Mouse (Mus musculus) neural tube, embryonic 12.5 days (tissue): ENCODE data around the gene Igdcc3. TPM values are rescaled to one million over a fixed set of nuclear protein-coding genes. Genes with fewer than 3 reads are reported as not detected.
"Not testable (repeated sequence)": the region's sequence is repeated elsewhere in the genome, so short reads cannot be mapped to it uniquely, and the experiment has no call there.

Experiments
- ATAC-seq: fragments of 200-750 bp; cut with Nextera tagmentation; 2 replicates; pipeline ENCODE4 v1.8.0; 2017; ENCODE audit warnings: low read depth, mild to moderate bottlenecking, moderate TSS enrichment, moderate library complexity; ENCODE audit not compliant: low FRiP score
- H3K27ac ChIP-seq: fragments of 300-500 bp; sonication (generic); 2 replicates; pipeline ENCODE4 v1.5.1; 2016
- H3K27me3 ChIP-seq: fragments of 300-500 bp; sonication (generic); replicated peaks from 2 replicates; pipeline ENCODE4 v1.6.1; 2016; ENCODE audit warnings: mild to moderate bottlenecking
- H3K36me3 ChIP-seq: fragments of 300-500 bp; sonication (generic); 2 replicates; pipeline ENCODE4 v1.6.1; 2016; ENCODE audit warnings: mild to moderate bottlenecking
- H3K4me1 ChIP-seq: fragments of 300-500 bp; sonication (generic); 2 replicates; pipeline ENCODE4 v1.6.1; 2016
- H3K4me2 ChIP-seq: fragments of 300-500 bp; sonication (generic); replicated peaks from 2 replicates; pipeline ENCODE4 v1.6.1; 2016; ENCODE audit warnings: mild to moderate bottlenecking
- H3K4me3 ChIP-seq: fragments of 300-500 bp; sonication (generic); 2 replicates; pipeline ENCODE4 v1.5.1; 2016
- H3K9ac ChIP-seq: fragments of 300-500 bp; sonication (generic); 2 replicates; pipeline ENCODE4 v1.6.1; 2016; ENCODE audit warnings: mild to moderate bottlenecking
- H3K9me3 ChIP-seq: fragments of 300-500 bp; sonication (generic); 2 replicates; pipeline ENCODE4 v1.6.1; 2016; ENCODE audit warnings: mild to moderate bottlenecking
- WGBS: fragments of 180-500 bp; shearing (Covaris S2); methylation state at CpG from one replicate; pipeline ENCODE4 v1.1.7; 2016; 5-methylcytosine and 5-hydroxymethylcytosine counted together
- polyA plus RNA-seq: library from polyadenylated mRNA; unstranded; fragments of >200 nt; fragmentation: Nextera tagmentation; extraction: Ambion mirVana; gene quantifications from 2 replicates; pipeline ENCODE4 v1.2.1, GENCODE M21; 2016

The Igdcc3 gene
- polyA plus RNA-seq, 1 experiment from 2014 or later, result 32.6 TPM

DNA sequence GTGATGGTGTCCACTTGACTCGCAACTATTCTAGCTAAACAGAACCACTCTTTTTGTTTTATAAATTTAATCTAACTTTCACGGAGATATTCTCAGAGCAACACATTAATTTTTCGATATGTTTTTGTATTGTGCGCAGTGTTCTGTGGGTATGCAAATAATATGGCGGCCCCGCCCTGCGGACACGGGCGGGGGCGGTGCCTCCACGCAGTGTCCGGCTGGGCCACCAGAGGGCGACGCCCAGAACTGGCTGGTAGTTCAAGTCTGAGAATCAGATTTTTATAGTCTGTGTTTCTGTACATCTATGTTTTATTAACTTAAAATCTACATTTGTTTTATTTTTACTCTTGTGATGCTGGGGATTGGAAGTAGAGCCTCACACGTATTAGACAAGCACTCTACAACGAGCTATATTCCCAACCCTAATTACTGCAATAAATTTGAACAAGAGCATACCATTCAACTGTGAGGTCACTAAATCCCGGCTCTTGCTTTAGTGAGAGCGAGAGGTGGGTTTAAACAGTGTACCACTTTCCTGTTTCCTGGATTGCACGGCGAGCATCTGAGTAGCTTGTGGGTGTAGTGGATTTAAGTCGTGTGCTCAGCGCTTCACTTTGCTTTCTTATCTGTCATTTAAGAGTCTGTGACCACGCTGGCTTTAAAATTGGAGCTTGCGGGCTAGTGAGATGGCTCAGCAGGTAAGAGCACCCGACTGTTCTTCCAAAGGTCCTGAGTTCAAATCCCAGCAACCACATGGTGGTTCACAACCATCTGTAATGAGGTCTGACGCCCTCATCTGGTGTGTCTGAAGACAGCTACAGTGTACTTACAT is 56.0 kb downstream of the Igdcc3 start:
- 18% methylated on average over 26 of the region's 26 CpGs for WGBS
- Histone ChIP-seq H3K27me3 (no peaks in the 10 kb centered on the region), H3K4me1 (peaks cover 11% of the 10 kb centered on the region), H3K9ac (no peak overlapping the region), H3K36me3 (no peaks in the 10 kb centered on the region), H3K27ac (no peak overlapping the region), H3K9me3 (no peaks in the 10 kb centered on the region), H3K4me3 (no peak overlapping the region), H3K4me2 (peak overlapping the region; percentile 31)
- ATAC-seq, result peak; percentile 63; the same call in 1 of the 2 replicates

DNA sequence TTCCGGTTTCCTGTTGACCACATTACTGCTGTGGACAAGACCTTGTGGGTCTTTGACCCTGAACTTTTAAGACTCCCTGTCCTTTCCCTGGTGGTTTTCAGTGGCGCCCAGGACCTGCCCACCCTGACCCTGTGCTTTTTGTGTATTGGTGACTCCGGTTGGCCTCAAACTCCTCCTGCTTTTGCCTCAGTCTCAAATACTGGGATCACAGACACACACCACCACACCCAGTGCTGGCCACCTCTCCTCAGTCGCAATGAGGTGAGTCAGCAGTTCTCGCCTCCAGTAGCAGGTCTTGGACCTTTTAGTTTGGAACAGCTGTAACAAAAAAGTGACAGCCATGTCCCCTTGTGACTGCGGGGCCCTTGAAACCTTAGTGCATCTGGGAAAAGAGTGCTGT is 56.8 kb downstream of the Igdcc3 start:
- 89% methylated on average over 6 of the region's 6 CpGs for WGBS
- Histone ChIP-seq H3K9me3 (no peaks in the 10 kb centered on the region), H3K4me2 (no peak overlapping the region), H3K9ac (no peak overlapping the region), H3K27me3 (no peaks in the 10 kb centered on the region), H3K36me3 (no peaks in the 10 kb centered on the region), H3K4me3 (no peak overlapping the region), H3K4me1 (peaks cover 5% of the 10 kb centered on the region; the same call in 1 of the 2 replicates), H3K27ac (no peak overlapping the region)
- ATAC-seq, result no peak

GRCm38 (mm10) chr9:65199723-65200122 is 58.7 kb downstream of the Igdcc3 start:
- Histone ChIP-seq H3K4me2 (no peak overlapping the region), H3K36me3 (no peaks in the 10 kb centered on the region), H3K4me3 (no peak overlapping the region), H3K9me3 (no peaks in the 10 kb centered on the region), H3K4me1 (peaks cover 5% of the 10 kb centered on the region; the same call in 1 of the 2 replicates), H3K27ac (no peak overlapping the region), H3K27me3 (no peaks in the 10 kb centered on the region), H3K9ac (no peak overlapping the region)
- no peak for ATAC-seq
- 57% methylated on average over 7 of the region's 7 CpGs for WGBS

DNA sequence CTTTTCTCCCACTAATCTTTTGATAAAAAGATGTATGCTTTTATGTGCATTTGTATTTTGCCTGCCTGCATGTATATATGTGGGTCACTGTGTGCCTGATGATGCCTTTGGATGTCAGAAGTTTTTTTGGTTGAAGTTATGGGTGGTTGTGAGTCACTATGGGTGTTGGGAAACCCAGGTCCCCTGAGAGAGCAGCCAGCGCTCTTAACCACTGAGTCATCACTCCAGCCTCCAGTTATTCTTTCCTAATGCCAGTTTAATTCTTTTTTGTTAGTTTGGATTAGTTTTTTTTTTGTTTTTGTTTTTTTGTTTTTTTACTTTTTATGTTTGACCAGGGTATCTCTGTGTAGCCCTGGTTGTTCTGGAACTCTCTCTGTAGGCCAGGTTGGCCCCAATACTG is 59.6 kb downstream of the Igdcc3 start:
- WGBS, result 90% methylated on average over 1 of the region's 1 CpGs
- H3K4me3 ChIP-seq, result no peak overlapping the region
- no peaks in the 10 kb centered on the region for H3K36me3 ChIP-seq
- no peak for ATAC-seq
- no peaks in the 10 kb centered on the region for H3K27me3 ChIP-seq
- no peak overlapping the region for H3K27ac ChIP-seq
- no peak overlapping the region for H3K4me2 ChIP-seq
- peaks cover 5% of the 10 kb centered on the region; the same call in 1 of the 2 replicates for H3K4me1 ChIP-seq
- H3K9ac ChIP-seq, result no peak overlapping the region
- no peaks in the 10 kb centered on the region for H3K9me3 ChIP-seq

DNA sequence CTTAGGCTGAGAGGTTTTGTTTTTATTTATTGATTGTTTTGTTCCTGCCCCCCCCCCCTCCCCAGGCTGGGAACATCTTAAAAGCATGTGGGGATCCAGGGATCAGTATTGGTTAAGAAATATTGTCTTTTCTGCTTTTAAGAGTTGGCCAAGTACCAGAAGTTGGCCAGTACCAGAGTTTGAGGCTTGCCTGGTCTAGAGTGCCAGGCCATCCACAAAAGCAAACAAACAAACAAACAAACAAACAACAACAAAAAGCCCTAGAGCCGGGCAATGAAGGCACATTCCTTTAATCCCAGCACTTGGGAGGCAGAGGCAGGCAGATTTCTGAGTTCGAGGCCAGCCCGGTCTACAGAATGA is 60.0 kb downstream of the Igdcc3 start:
- Histone ChIP-seq H3K36me3 (no peaks in the 10 kb centered on the region), H3K4me2 (no peak overlapping the region), H3K9me3 (no peaks in the 10 kb centered on the region), H3K27ac (no peak overlapping the region), H3K4me3 (no peak overlapping the region), H3K4me1 (0 out of 2 replicates have a peak, but pooled peaks cover 5% of the 10 kb centered on the region), H3K9ac (no peak overlapping the region), H3K27me3 (no peaks in the 10 kb centered on the region)
- 60% methylated on average over 3 of the region's 3 CpGs for WGBS
- ATAC-seq, result no peak

- Histone ChIP-seq H3K4me1 (0 out of 2 replicates have a peak, but pooled peaks cover 5% of the 10 kb centered on the region), H3K4me3 (peak overlapping the region; percentile 28), H3K9ac (peak overlapping the region; percentile 56), H3K27me3 (no peaks in the 10 kb centered on the region), H3K36me3 (no peaks in the 10 kb centered on the region), H3K9me3 (no peaks in the 10 kb centered on the region), H3K4me2 (peak overlapping the region; percentile 57), H3K27ac (no peak overlapping the region)
- WGBS, result 1% methylated on average over 18 of the region's 18 CpGs
- peak; percentile 91 for ATAC-seq
These were observed 60.6 kb downstream of the Igdcc3 start for GRCm38 (mm10) chr9:65201381-65202164.

- WGBS, result 31% methylated on average over 11 of the region's 11 CpGs
These were observed 61.3 kb downstream of the Igdcc3 start for GRCm38 (mm10) chr9:65202165-65202754.

DNA sequence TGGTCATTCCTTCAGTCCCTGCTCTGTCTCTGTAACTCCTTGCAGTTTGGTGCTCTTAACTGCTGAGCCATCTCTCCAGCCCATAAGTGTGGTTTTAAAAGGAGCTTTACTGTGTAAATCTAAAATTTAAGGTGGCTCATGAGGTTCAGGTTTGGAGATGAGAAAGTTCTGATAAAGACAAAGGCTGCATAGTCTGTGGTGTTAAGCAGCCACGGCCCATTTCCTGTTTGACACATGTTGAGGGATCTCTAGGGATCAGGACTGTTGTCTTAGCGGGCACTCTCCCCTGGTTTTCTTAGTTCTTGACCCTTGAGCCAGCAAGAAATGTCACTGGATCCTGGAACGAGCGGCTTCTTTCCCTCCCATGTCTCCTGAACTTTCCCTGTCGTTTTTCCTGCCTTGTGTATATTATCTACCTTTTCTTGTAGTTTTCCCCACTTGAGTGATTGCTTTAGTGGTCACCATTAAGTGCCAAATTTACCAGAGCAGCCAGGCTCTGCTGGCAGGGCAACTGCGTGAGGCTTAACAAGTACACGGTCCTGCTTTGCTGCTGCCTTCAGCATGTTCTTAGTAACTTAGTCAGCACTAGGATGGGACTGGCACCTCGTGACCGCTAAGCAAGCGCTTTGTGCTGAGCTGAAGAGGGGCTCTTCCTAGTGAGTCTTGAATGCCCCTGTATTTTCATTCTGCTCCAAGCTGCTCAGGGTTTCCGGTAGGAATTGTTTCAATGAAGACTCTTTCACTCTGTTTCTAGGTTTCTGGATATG is 64.2 kb downstream of the Igdcc3 start:
- 73% methylated on average over 11 of the region's 11 CpGs for WGBS
- Histone ChIP-seq H3K4me3 (no peak overlapping the region), H3K36me3 (no peaks in the 10 kb centered on the region), H3K27ac (no peak overlapping the region), H3K4me2 (no peak overlapping the region), H3K27me3 (no peaks in the 10 kb centered on the region), H3K9me3 (0 out of 2 replicates have a peak, but pooled peaks cover 4% of the 10 kb centered on the region), H3K4me1 (0 out of 2 replicates have a peak, but pooled peaks cover 1% of the 10 kb centered on the region), H3K9ac (no peak overlapping the region)
- no peak for ATAC-seq

More at GRCm38 (mm10) chr9:65202165-65202754, 61.3 kb downstream of the Igdcc3 start:
- no peak overlapping the region for H3K27ac ChIP-seq
- peak; percentile 3; the same call in 1 of the 2 replicates for ATAC-seq
- peak overlapping the region; percentile 56 for H3K9ac ChIP-seq
- H3K4me1 ChIP-seq, result 0 out of 2 replicates have a peak, but pooled peaks cover 5% of the 10 kb centered on the region
- no peaks in the 10 kb centered on the region for H3K27me3 ChIP-seq
- peak overlapping the region; percentile 28 for H3K4me3 ChIP-seq
- 0 out of 2 replicates have a peak, but pooled peaks cover 4% of the 10 kb centered on the region for H3K9me3 ChIP-seq
- H3K36me3 ChIP-seq, result no peaks in the 10 kb centered on the region
- H3K4me2 ChIP-seq, result peak overlapping the region; percentile 57

DNA sequence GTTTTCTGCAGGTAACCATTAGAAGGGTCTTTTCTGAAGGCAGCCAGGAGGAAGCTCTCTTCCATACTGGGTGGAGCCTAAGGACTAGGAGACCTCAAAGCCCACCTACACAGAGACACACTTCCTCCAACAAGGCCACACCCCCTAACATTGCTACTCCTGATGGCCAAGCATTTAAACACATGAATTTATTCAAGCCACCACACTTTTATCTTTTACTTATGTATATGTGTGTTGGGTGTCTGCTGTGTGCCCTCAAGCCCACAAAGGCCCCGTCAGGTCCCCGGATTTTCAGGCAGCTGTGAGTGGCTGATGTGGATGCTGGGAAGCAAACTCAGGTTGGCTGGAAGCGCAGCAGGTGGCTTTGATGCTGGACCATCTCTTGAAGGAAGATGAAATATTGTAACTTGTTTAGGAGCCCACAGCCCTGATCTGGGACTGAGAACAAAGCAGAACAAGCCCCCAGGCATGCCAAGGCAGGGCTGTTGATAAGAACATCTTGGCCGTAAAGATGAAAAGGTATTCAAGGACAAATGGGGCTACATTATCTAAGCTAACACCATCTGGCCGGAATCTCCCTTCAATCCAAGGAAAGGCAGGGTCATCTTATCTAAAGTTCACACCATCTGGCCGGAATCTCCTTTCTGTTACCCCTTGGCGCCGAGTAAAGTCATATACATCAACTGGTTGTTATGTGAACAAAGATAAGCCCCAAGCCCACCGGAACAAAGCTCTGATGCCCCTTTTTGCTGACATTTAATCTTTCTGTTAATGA is 66.2 kb downstream of the Igdcc3 start:
- not testable (repeated sequence) for H3K27me3 ChIP-seq, ATAC-seq, H3K4me2 ChIP-seq, H3K9ac ChIP-seq, H3K27ac ChIP-seq, H3K4me1 ChIP-seq, H3K36me3 ChIP-seq, H3K4me3 ChIP-seq, H3K9me3 ChIP-seq
- 91% methylated on average over 9 of the region's 9 CpGs for WGBS

DNA sequence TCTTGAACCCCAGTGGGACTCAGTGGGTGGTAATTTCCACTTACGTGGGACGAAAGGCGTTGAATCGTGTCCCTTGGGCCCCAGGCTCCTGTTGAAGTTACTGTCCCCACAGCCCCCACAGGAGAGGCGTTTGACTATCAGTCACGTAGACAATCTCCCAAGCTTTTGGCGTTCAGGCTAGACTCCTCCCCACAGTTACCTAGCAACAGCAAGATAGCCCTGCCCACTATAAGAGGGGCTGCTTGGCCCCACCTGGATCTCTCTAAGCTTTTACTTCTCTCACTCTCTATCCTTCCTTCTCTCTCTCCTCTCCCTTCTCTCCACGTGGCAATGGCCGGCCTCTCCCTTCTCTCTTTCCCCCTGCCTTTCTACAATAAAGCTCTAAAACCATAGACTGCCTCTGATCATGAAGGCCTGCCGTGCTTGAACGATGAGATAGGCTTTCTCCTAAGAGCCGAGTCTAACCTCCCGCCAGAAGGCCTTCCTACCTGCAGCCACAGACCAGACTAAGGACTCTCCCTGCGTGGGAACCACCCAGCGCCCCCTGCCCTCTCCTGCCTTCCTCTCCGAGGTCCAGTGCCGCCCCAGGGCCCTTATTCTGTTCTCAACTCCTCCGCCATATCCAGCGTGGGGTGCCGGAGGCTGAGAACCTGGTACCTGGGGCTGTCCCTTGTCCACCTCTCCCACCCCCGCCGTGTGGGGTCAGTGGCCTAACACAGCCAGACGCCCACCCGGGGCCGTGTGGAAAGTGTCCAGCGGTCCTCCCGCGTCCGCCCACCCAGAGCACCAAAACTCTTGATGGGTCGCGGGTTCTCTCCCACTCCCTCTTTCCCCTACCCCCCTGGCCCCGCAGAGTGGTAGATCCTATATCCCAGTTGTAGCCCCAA is 67.5 kb downstream of the Igdcc3 start:
- WGBS, result 90% methylated on average over 32 of the region's 32 CpGs

More for the DNA sequence above, 67.5 kb downstream of the Igdcc3 start:
- Histone ChIP-seq H3K36me3 (no peaks in the 10 kb centered on the region), H3K9ac (no peak overlapping the region), H3K4me1 (no peaks in the 10 kb centered on the region), H3K27me3 (no peaks in the 10 kb centered on the region), H3K9me3 (0 out of 2 replicates have a peak, but pooled peaks cover 4% of the 10 kb centered on the region), H3K27ac (no peak overlapping the region), H3K4me3 (no peak overlapping the region), H3K4me2 (no peak overlapping the region)
- no peak for ATAC-seq
